Mouse (Mus musculus) heart, embryonic 11.5 days (tissue): ENCODE data around the gene Dcxr. TPM values are rescaled to one million over a fixed set of nuclear protein-coding genes. Genes with fewer than 3 reads are reported as not detected.
"Not testable (repeated sequence)": the region's sequence is repeated elsewhere in the genome, so short reads cannot be mapped to it uniquely, and the experiment has no call there.

ENCODE experiments used
- ATAC-seq: fragments of 200-750 bp; cut with Nextera tagmentation; replicated peaks from 2 replicates; pipeline ENCODE4 v1.8.0; 2017; ENCODE audit warnings: moderate library complexity; ENCODE audit not compliant: insufficient number of reproducible peaks, low FRiP score, low TSS enrichment
- H3K27ac ChIP-seq: fragments of 300-500 bp; sonication (generic); 2 replicates; pipeline ENCODE4 v1.5.1; 2014; ENCODE audit warnings: mild to moderate bottlenecking, low read depth, low read length
- H3K27me3 ChIP-seq: fragments of 300-500 bp; sonication (generic); 2 replicates; pipeline ENCODE4 v1.6.1; 2014; ENCODE audit warnings: mild to moderate bottlenecking, low read length, mixed read lengths; ENCODE audit not compliant: control insufficient read depth, insufficient read depth
- H3K36me3 ChIP-seq: fragments of 300-500 bp; sonication (generic); 2 replicates; pipeline ENCODE4 v1.6.1; 2014; ENCODE audit warnings: mild to moderate bottlenecking, low read length, moderate library complexity, mixed read lengths; ENCODE audit not compliant: control insufficient read depth, insufficient read depth
- H3K4me1 ChIP-seq: fragments of 300-500 bp; sonication (generic); 2 replicates; pipeline ENCODE4 v1.6.1; 2014; ENCODE audit warnings: low read length; ENCODE audit not compliant: control insufficient read depth, insufficient read depth
- H3K4me2 ChIP-seq: fragments of 300-500 bp; sonication (generic); 2 replicates; pipeline ENCODE4 v1.6.1; 2014; ENCODE audit warnings: mild to moderate bottlenecking, moderate library complexity
- H3K4me3 ChIP-seq: fragments of 300-500 bp; sonication (generic); 2 replicates; pipeline ENCODE4 v1.5.1; 2014; ENCODE audit warnings: low read depth, low read length
- H3K9ac ChIP-seq: fragments of 300-500 bp; sonication (generic); 2 replicates; pipeline ENCODE4 v1.6.1; 2014; ENCODE audit warnings: mild to moderate bottlenecking, low read depth, low read length, moderate library complexity
- H3K9me3 ChIP-seq: fragments of 300-500 bp; sonication (generic); replicated peaks from 2 replicates; pipeline ENCODE4 v1.6.1; 2016; ENCODE audit warnings: low read length; ENCODE audit not compliant: control insufficient read depth
- WGBS: fragments of 180-500 bp; shearing (Covaris S2); extraction: QIAGEN DNeasy Blood & Tissue Kit; methylation state at CpG from one replicate; pipeline ENCODE4 v1.1.7; 2014; ENCODE audit not compliant: insufficient replicate concordance; 5-methylcytosine and 5-hydroxymethylcytosine counted together
- polyA plus RNA-seq: library from polyadenylated mRNA; unstranded; fragments of >200 nt; fragmentation: Nextera tagmentation; extraction: Ambion mirVana; gene quantifications from 2 replicates; pipeline ENCODE4 v1.2.1, GENCODE M21; 2014

Gene Dcxr
- polyA plus RNA-seq, 1 experiment from 2014 or later, result 5.1 TPM

DNA sequence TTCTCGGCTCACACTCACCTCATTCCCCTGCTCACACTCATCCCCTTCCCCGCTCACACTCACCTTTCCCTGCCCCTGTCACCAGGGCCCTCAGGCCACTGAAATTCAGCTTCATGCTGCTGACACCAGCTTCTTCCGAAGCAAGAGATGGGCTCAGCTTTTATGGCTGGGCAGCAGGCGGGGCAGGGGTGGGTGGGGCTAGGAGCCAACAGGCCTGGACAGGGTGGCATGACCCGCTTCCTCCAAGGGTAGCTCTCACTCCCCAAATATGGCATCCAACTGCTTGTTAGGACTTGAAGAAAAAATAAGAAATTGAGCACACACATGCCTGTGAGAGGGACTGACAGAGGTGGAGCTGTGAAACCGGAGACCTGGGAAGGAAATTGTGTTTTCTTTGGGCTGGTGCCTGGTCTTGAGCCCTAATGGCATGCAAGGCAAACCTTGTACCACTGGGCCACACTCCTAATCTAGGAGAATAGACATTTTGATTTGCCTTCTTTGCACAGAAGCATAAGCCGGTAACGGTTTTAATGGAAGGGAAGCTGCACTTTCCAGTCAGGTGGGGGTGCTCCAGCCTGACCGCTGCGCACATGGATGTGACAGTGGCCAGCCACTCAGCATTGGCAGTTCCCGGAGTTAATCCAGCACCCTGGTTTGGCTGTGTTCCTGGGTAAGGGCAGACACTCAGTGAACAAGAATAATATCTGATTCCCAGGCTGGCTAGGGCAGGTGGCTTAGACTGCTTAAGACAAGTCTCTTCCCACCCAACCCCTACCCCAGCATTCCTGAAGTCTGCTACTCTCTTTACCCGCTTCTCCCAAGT, 5.0 kb upstream of the Dcxr start, which contains the start of gene Cbr2:
TSS of gene Cbr2 (minus strand) at position 257 of the 823 bp plus-strand sequence.
- Histone ChIP-seq H3K9me3 (no peaks in the 10 kb centered on the region), H3K4me2 (no peak within 1 kb of the TSS), H3K27me3 (peaks cover 23% of the 10 kb centered on the region), H3K27ac (0 out of 2 replicates have a peak within 1 kb of the TSS, but pooled peaks have one; percentile 41), H3K36me3 (no peaks in the 10 kb centered on the region), H3K4me3 (no peak within 1 kb of the TSS), H3K9ac (no peak within 1 kb of the TSS), H3K4me1 (0 out of 2 replicates have a peak, but pooled peaks cover 3% of the 10 kb centered on the region)
- no peak for ATAC-seq
- WGBS, result 68% methylated on average over 12 of the region's 12 CpGs

- no peak for ATAC-seq
- Histone ChIP-seq H3K27ac (no peak overlapping the region), H3K4me1 (0 out of 2 replicates have a peak, but pooled peaks cover 3% of the 10 kb centered on the region), H3K36me3 (no peaks in the 10 kb centered on the region), H3K9ac (no peak overlapping the region), H3K27me3 (peaks cover 23% of the 10 kb centered on the region), H3K4me2 (no peak overlapping the region), H3K4me3 (no peak overlapping the region), H3K9me3 (no peaks in the 10 kb centered on the region)
- 95% methylated on average over 1 of the region's 1 CpGs for WGBS
Observed at GRCm38 (mm10) chr11:120731395-120731794, 4.3 kb upstream of the Dcxr start.

DNA sequence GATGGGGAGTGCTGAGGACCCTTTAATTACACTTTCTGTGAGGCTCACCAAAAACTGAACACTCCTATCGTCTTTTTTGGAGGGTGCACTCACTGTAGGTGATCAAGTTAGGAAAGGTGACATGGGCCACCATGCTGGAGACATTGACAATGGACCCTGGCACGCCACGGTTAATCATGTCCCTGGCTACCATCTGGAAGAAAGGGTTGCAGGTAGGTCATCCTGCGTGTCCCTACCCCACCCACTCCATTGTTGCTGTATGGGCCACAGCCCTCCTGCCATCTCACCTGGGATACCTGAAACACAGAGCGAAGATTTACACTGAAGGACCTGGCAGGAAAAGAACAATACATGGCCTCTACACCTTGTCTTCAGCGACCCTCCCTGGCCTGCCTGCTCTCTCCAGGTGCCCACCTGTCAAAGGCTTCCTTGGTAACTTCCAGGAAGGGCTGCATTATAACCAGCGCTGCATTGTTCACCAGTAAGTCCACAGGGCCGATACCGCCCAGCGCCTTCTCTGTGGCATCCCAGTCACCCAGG, 3.3 kb upstream of the Dcxr start:
- no peak overlapping the region for H3K9ac ChIP-seq
- no peak overlapping the region for H3K27ac ChIP-seq
- WGBS, result 79% methylated on average over 10 of the region's 10 CpGs
- no peak overlapping the region for H3K4me2 ChIP-seq
- H3K36me3 ChIP-seq, result no peaks in the 10 kb centered on the region
- H3K9me3 ChIP-seq, result no peaks in the 10 kb centered on the region
- ATAC-seq, result no peak
- H3K4me3 ChIP-seq, result no peak overlapping the region
- H3K4me1 ChIP-seq, result 0 out of 2 replicates have a peak, but pooled peaks cover 3% of the 10 kb centered on the region
- H3K27me3 ChIP-seq, result peaks cover 25% of the 10 kb centered on the region

- not testable (repeated sequence) for H3K4me3 ChIP-seq
- H3K27me3 ChIP-seq, result peaks cover 25% of the 10 kb centered on the region
- 0 out of 2 replicates have a peak, but pooled peaks have one; percentile 41 for ATAC-seq
Observed at GRCm38 (mm10) chr11:120729432-120730050, 2.5 kb upstream of the Dcxr start.

DNA sequence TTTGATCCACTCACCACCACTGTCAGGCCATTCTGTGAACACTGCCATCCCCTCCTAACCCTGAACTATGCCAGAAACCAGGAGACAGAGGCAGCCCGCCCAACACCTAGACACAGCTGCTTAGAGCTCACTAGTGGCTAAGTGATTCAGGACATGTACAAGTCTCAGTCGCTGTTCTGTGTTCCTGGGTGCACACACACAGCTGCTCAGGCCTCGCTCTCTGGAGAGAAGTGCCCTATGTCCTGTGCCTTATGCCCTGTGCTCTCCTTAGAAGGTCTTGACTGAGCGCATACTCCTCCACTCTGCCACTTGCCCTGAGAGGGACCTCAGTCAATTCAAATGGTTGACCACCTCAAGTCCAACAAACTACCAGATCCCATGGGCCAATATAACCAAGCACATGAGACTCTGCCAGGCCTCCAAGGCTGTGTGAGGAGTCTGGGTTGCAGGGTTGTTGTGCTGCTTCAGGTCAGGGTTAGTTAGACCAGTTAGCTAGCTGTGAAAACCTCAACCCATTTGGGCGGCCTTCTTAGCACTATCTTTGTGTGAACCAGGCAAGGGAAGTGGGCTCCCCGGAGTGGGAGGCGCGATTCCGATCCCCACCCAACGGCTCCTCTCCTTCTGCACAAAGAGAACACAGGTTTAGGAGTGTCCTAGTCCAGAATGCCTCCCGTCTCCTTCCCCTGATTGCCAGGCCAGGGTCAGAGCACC, 1.6 kb upstream of the Dcxr start:
- Histone ChIP-seq H3K27ac (no peak overlapping the region), H3K4me3 (no peak overlapping the region), H3K27me3 (peaks cover 26% of the 10 kb centered on the region), H3K4me2 (no peak overlapping the region), H3K4me1 (0 out of 2 replicates have a peak, but pooled peaks cover 3% of the 10 kb centered on the region), H3K9ac (no peak overlapping the region), H3K9me3 (no peaks in the 10 kb centered on the region), H3K36me3 (no peaks in the 10 kb centered on the region)
- WGBS, result 72% methylated on average over 11 of the region's 11 CpGs
- no peak for ATAC-seq

More at GRCm38 (mm10) chr11:120729432-120730050, 2.5 kb upstream of the Dcxr start:
- H3K4me1 ChIP-seq, H3K9me3 ChIP-seq, H3K9ac ChIP-seq, H3K36me3 ChIP-seq, H3K27ac ChIP-seq: not testable (repeated sequence)
- peak overlapping the region; percentile 37 for H3K4me2 ChIP-seq
- 4% methylated on average over 18 of the region's 21 CpGs for whole genome bisulfite sequencing

GRCm38 (mm10) chr11:120727564-120727963, 483 bp upstream of the Dcxr start:
- no peak overlapping the region; the same call in 1 of the 2 replicates for H3K4me2 ChIP-seq
- WGBS, result 54% methylated on average over 12 of the region's 12 CpGs
- H3K27me3 ChIP-seq, result peaks cover 36% of the 10 kb centered on the region
- H3K4me3 ChIP-seq, result no peak overlapping the region
- H3K36me3 ChIP-seq, result no peaks in the 10 kb centered on the region
- H3K9ac ChIP-seq, result no peak overlapping the region
- no peak for ATAC-seq
- H3K9me3 ChIP-seq, result no peaks in the 10 kb centered on the region
- H3K4me1 ChIP-seq, result no peaks in the 10 kb centered on the region
- no peak overlapping the region for H3K27ac ChIP-seq

- H3K4me2 ChIP-seq, result peak overlapping the region; percentile 93
- H3K9ac ChIP-seq, result peak overlapping the region; percentile 59
- no peak overlapping the region for H3K27ac ChIP-seq
- WGBS, result 19% methylated on average over 36 of the region's 36 CpGs
- ATAC-seq, result peak; percentile 8; the same call in 1 of the 2 replicates
- peaks cover 46% of the 10 kb centered on the region for H3K27me3 ChIP-seq
- no peaks in the 10 kb centered on the region for H3K9me3 ChIP-seq
- peak overlapping the region; percentile 62 for H3K4me3 ChIP-seq
- H3K4me1 ChIP-seq, result peaks cover 4% of the 10 kb centered on the region; the same call in 1 of the 2 replicates
- no peaks in the 10 kb centered on the region for H3K36me3 ChIP-seq
Observed at GRCm38 (mm10) chr11:120726243-120727168, 575 bp downstream of the Dcxr start.
